Mouse (Mus musculus): ENCODE data around the gene Obscn. TPM values are rescaled to one million over a fixed set of nuclear protein-coding genes. Genes with fewer than 3 reads are reported as not detected.

Obscn gene
- polyA plus RNA-seq, 1 experiment from 2014 or later: 1.0 TPM

DNA sequence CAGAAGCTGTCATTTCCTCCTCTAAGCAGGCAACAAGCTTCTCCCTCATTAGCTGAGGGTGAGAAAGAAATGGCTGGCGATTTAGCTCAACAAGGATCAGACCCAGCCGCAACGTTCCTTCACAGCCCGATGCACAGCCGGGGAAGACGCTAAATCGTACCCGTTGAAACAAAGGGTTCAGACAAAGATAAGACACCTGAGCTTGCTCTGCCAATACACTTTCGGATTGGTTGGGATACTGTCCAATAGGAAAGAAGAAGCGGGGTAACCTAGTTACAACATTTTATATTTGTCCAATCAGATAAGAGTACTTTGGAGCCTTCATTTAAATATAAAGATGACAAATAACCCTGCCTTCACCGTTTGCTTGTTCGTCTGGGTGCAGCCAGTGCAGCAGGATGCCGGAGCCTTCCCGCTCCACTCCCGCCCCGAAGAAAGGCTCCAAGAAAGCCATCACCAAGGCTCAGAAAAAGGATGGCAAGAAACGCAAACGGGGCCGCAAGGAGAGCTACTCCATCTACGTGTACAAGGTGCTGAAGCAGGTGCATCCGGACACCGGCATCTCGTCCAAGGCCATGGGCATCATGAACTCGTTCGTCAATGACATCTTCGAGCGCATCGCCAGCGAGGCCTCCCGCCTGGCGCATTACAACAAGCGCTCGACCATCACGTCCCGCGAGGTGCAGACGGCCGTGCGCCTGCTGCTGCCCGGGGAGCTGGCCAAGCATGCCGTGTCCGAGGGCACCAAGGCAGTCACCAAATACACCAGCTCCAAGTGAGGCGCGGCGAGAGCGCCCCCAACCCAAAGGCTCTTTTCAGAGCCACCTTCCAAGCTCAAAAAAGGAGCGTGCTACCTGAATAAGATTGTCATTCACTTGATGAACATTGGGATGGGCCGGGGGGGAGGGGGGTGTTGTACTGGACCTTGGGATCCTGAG lies 187.4 kb downstream of the Obscn start, which contains the start of gene Hist3h2ba:
Gene Hist3h2ba (plus strand): TSS at position 379 of the 938 bp plus-strand sequence.
- H3K9me3 ChIP-seq (ENCODE audit: control insufficient read depth, low read length): no peaks in the 10 kb centered on the region
- WGBS: under 1% methylated on average over 48 of the region's 48 CpGs
- H3K4me1 ChIP-seq (ENCODE audit: control insufficient read depth, insufficient read depth, low read length): peaks cover 14% of the 10 kb centered on the region
- ATAC-seq: peak; percentile 89
- H3K36me3 ChIP-seq (ENCODE audit: control insufficient read depth, insufficient read depth, low read length): no peaks in the 10 kb centered on the region
- peak within 1 kb of the TSS; percentile 49 for H3K4me3 ChIP-seq (ENCODE audit: low read length)
- peak within 1 kb of the TSS; percentile 82 for H3K27ac ChIP-seq (ENCODE audit: low read length)
- H3K4me2 ChIP-seq (ENCODE audit: low read depth, low read length): peak within 1 kb of the TSS; percentile 48
- no peaks in the 10 kb centered on the region for H3K27me3 ChIP-seq (replicated peaks; ENCODE audit: control insufficient read depth, insufficient read depth, low read length)
- H3K9ac ChIP-seq (ENCODE audit: low read depth, low read length): peak within 1 kb of the TSS; percentile 63

DNA sequence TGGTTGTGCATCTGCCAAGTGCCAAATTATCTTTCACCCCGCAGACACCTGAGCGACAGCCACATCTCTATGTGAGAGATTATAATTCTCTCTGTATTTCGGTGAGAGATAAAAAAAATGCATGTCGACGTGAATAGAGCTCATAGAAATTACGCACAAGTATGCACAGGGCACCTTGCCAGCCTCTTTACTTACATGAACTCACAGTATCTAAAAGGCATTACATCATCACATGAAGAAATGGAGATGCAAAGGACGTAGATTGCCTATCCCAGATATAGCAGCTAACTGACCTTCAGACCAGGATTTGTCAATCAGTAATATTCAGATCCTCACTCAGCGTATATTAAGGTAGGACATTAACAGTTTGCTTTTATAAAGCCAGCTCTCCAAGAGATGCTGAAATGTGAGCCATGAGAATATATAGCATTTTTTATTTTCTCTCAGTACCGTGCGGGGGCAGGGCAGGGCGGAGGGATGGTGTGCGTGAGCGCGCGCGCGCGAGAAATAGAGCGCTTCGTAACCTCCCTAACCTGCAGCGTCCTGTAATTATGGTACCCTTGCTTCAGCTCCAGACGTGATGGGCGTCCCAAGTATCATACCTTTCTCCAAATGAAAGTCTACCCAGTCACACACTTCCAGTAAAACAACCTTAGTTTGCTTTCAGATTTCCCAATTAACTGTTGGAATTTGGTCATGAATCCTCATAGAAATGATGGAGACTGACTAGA lies 188.2 kb downstream of the Obscn start:
- peaks cover 8% of the 10 kb centered on the region for H3K4me1 ChIP-seq (ENCODE audit: control insufficient read depth, insufficient read depth, low read length)
- H3K27ac ChIP-seq (ENCODE audit: low read length): peak overlapping the region; percentile 25
- WGBS: 10% methylated on average over 23 of the region's 23 CpGs

DNA sequence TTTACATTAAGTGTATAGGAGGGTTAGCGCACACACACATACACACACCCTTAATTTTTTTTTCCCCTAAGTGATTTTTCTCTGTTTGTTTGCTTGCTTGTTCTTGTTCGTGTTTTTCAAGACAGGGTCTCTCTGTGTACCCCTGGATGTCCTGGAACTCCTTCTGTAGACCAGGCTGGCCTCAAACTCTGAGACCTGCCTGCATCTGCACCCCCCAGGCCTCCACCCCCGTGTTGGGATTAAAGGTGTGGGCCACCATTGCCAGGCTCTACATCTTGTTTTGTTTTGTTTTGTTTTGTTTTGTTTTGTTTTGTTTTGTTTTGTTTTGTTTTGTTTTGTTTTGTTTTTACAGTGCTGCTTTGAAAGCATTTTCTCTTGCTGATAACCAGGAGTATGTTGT lies 188.9 kb downstream of the Obscn start:
- ATAC-seq: no peak
- Histone ChIP-seq H3K4me1 (ENCODE audit: control insufficient read depth, insufficient read depth, low read length) (peaks cover 8% of the 10 kb centered on the region), H3K4me3 (ENCODE audit: low read length) (no peak overlapping the region), H3K27ac (ENCODE audit: low read length) (no peak overlapping the region), H3K9me3 (ENCODE audit: control insufficient read depth, low read length) (no peaks in the 10 kb centered on the region), H3K4me2 (ENCODE audit: low read depth, low read length) (no peak overlapping the region), H3K36me3 (ENCODE audit: control insufficient read depth, insufficient read depth, low read length) (no peaks in the 10 kb centered on the region), H3K27me3 (replicated peaks; ENCODE audit: control insufficient read depth, insufficient read depth, low read length) (no peaks in the 10 kb centered on the region), H3K9ac (ENCODE audit: low read depth, low read length) (no peak overlapping the region)
- WGBS: 79% methylated on average over 3 of the region's 3 CpGs

More for the DNA sequence above, 188.2 kb downstream of the Obscn start:
- Histone ChIP-seq H3K9me3 (ENCODE audit: control insufficient read depth, low read length) (no peaks in the 10 kb centered on the region), H3K27me3 (replicated peaks; ENCODE audit: control insufficient read depth, insufficient read depth, low read length) (no peaks in the 10 kb centered on the region), H3K4me3 (ENCODE audit: low read length) (peak overlapping the region; percentile 49), H3K9ac (ENCODE audit: low read depth, low read length) (peak overlapping the region; percentile 10), H3K4me2 (ENCODE audit: low read depth, low read length) (peak overlapping the region; percentile 48), H3K36me3 (ENCODE audit: control insufficient read depth, insufficient read depth, low read length) (no peaks in the 10 kb centered on the region)
- peak; percentile 56 for ATAC-seq

Small RNA genes within 50 kb of the gene (microRNA-seq; reads per million reads assigned to microRNA genes)
- gene Gm44313: not detected

Other genes starting within 250 kb of the Obscn start
- gene Zfp39, start 232.2 kb downstream of the Obscn start, polyA plus RNA-seq (2015; fragmentation: Nextera tagmentation; extraction: Ambion mirVana): 3.5 and 3.9 TPM in 2 replicates
- gene Btnl10, start 218.5 kb downstream of the Obscn start, polyA plus RNA-seq (2015; fragmentation: Nextera tagmentation; extraction: Ambion mirVana): 0.16 and 0.40 TPM in 2 replicates
- 131 and 138 TPM in 2 replicates for gene Rnf187, start 197.5 kb downstream of the Obscn start, polyA plus RNA-seq (2015; fragmentation: Nextera tagmentation; extraction: Ambion mirVana)
- 34.7 and 40.9 TPM in 2 replicates for gene Hist3h2ba, start 187.5 kb downstream of the Obscn start, polyA plus RNA-seq (2015; fragmentation: Nextera tagmentation; extraction: Ambion mirVana)
- 28.5 and 31.6 TPM in 2 replicates for gene Hist3h2a, start 181.7 kb downstream of the Obscn start, polyA plus RNA-seq (2015; fragmentation: Nextera tagmentation; extraction: Ambion mirVana)
- 0.15 and 0.35 TPM in 2 replicates for gene Trim17, start 181.7 kb downstream of the Obscn start, polyA plus RNA-seq (2015; fragmentation: Nextera tagmentation; extraction: Ambion mirVana)
- gene Trim11, start 158.3 kb downstream of the Obscn start, polyA plus RNA-seq (2015; fragmentation: Nextera tagmentation; extraction: Ambion mirVana): 17.0 and 17.5 TPM in 2 replicates
- gene Iba57, start 27.3 kb upstream of the Obscn start, polyA plus RNA-seq (2015; fragmentation: Nextera tagmentation; extraction: Ambion mirVana): 7.4 and 7.7 TPM in 2 replicates
- 0.81 and 1.4 TPM in 2 replicates for gene Gjc2, start 46.8 kb upstream of the Obscn start, polyA plus RNA-seq (2015; fragmentation: Nextera tagmentation; extraction: Ambion mirVana)
- 114 and 115 TPM in 2 replicates for gene Guk1, start 55.8 kb upstream of the Obscn start, polyA plus RNA-seq (2015; fragmentation: Nextera tagmentation; extraction: Ambion mirVana)
- gene Mrpl55, start 66.1 kb upstream of the Obscn start, polyA plus RNA-seq (2015; fragmentation: Nextera tagmentation; extraction: Ambion mirVana): 101 and 104 TPM in 2 replicates
- 32.7 and 33.1 TPM in 2 replicates for gene 2310033P09Rik, start 71.9 kb upstream of the Obscn start, polyA plus RNA-seq (2015; fragmentation: Nextera tagmentation; extraction: Ambion mirVana)
- gene Arf1, start 91.9 kb upstream of the Obscn start, polyA plus RNA-seq (2015; fragmentation: Nextera tagmentation; extraction: Ambion mirVana): 733 and 751 TPM in 2 replicates
- not detected in 2 replicates for gene Wnt3a, start 154.3 kb upstream of the Obscn start, polyA plus RNA-seq (2015; fragmentation: Nextera tagmentation; extraction: Ambion mirVana)
- gene Wnt9a, start 170.5 kb upstream of the Obscn start, polyA plus RNA-seq (2015; fragmentation: Nextera tagmentation; extraction: Ambion mirVana): 4.2 and 4.4 TPM in 2 replicates
- not detected in 2 replicates for gene Prss38, start 239.3 kb upstream of the Obscn start, polyA plus RNA-seq (2015; fragmentation: Nextera tagmentation; extraction: Ambion mirVana)